Mouse (Mus musculus): ENCODE data around the gene Defb28. TPM values are rescaled to one million over a fixed set of nuclear protein-coding genes. Genes with fewer than 3 reads are reported as not detected.

The Defb28 gene
- polyA plus RNA-seq, 1 experiment from 2014 or later: not detected

GRCm38 (mm10) chr2:152570313-152570712, 52.3 kb downstream of the Defb28 start:
- H3K9me3 ChIP-seq: no peaks in the 10 kb centered on the region
- ATAC-seq (ENCODE audit: borderline replicate concordance, extremely low read depth, low FRiP score, low TSS enrichment): no peak
- H3K9ac ChIP-seq: no peak overlapping the region
- H3K36me3 ChIP-seq: no peaks in the 10 kb centered on the region
- no peaks in the 10 kb centered on the region for H3K27me3 ChIP-seq
- H3K4me1 ChIP-seq: no peaks in the 10 kb centered on the region
- 56% methylated on average over 5 of the region's 6 CpGs for WGBS
- no peak overlapping the region for H3K4me3 ChIP-seq
- H3K27ac ChIP-seq: no peak overlapping the region
- H3K4me2 ChIP-seq: no peak overlapping the region

Other genes starting within 250 kb of the Defb28 start
- 37.3 and 40.3 TPM in 2 replicates for gene Tbc1d20, start 224.4 kb upstream of the Defb28 start, polyA plus RNA-seq (2015; fragmentation: Nextera tagmentation; extraction: Ambion mirVana)
- 89.7 and 94.4 TPM in 2 replicates for gene Rbck1, start 185.6 kb upstream of the Defb28 start, polyA plus RNA-seq (2015; fragmentation: Nextera tagmentation; extraction: Ambion mirVana)
- gene Trib3, start 174.2 kb upstream of the Defb28 start, polyA plus RNA-seq (2015; fragmentation: Nextera tagmentation; extraction: Ambion mirVana): 4.1 and 5.0 TPM in 2 replicates
- 0.14 and 0.36 TPM in 2 replicates for gene Nrsn2, start 141.6 kb upstream of the Defb28 start, polyA plus RNA-seq (2015; fragmentation: Nextera tagmentation; extraction: Ambion mirVana)
- 10.5 and 11.3 TPM in 2 replicates for gene Sox12, start 120.2 kb upstream of the Defb28 start, polyA plus RNA-seq (2015; fragmentation: Nextera tagmentation; extraction: Ambion mirVana)
- 37.7 and 40.5 TPM in 2 replicates for gene Zcchc3, start 103.2 kb upstream of the Defb28 start, polyA plus RNA-seq (2015; fragmentation: Nextera tagmentation; extraction: Ambion mirVana)
- gene 6820408C15Rik, start 102.7 kb upstream of the Defb28 start, polyA plus RNA-seq (2015; fragmentation: Nextera tagmentation; extraction: Ambion mirVana): 3.0 and 3.1 TPM in 2 replicates
- not detected in 2 replicates for gene Defb23, start 53.6 kb upstream of the Defb28 start, polyA plus RNA-seq (2015; fragmentation: Nextera tagmentation; extraction: Ambion mirVana)
- gene Defb20, start 41.2 kb upstream of the Defb28 start, polyA plus RNA-seq (2015; fragmentation: Nextera tagmentation; extraction: Ambion mirVana): not detected in 2 replicates
- gene Defb22, start 28.1 kb upstream of the Defb28 start, polyA plus RNA-seq (2015; fragmentation: Nextera tagmentation; extraction: Ambion mirVana): not detected in 2 replicates
- not detected in 2 replicates for gene Defb26, start 6.6 kb upstream of the Defb28 start, polyA plus RNA-seq (2015; fragmentation: Nextera tagmentation; extraction: Ambion mirVana)
- not detected in 2 replicates for gene Defb29, start 21.8 kb downstream of the Defb28 start, polyA plus RNA-seq (2015; fragmentation: Nextera tagmentation; extraction: Ambion mirVana)
- not detected in 2 replicates for gene Gm17416, start 51.1 kb downstream of the Defb28 start, polyA plus RNA-seq (2015; fragmentation: Nextera tagmentation; extraction: Ambion mirVana)
- gene Defb21, start 54.5 kb downstream of the Defb28 start, polyA plus RNA-seq (2015; fragmentation: Nextera tagmentation; extraction: Ambion mirVana): not detected in 2 replicates
- not detected in 2 replicates for gene Defb19, start 62.1 kb downstream of the Defb28 start, polyA plus RNA-seq (2015; fragmentation: Nextera tagmentation; extraction: Ambion mirVana)
- gene Defb45, start 81.1 kb downstream of the Defb28 start, polyA plus RNA-seq (2015; fragmentation: Nextera tagmentation; extraction: Ambion mirVana): not detected in 2 replicates
- gene Defb36, start 86.1 kb downstream of the Defb28 start, polyA plus RNA-seq (2015; fragmentation: Nextera tagmentation; extraction: Ambion mirVana): not detected in 2 replicates
- gene Defb25, start 104.8 kb downstream of the Defb28 start, polyA plus RNA-seq (2015; fragmentation: Nextera tagmentation; extraction: Ambion mirVana): 1.7 TPM in 1 of 2 replicates, not detected in the other
- 8.0 and 8.5 TPM in 2 replicates for gene Rem1, start 108.7 kb downstream of the Defb28 start, polyA plus RNA-seq (2015; fragmentation: Nextera tagmentation; extraction: Ambion mirVana)
- gene H13, start 151.2 kb downstream of the Defb28 start, polyA plus RNA-seq (2015; fragmentation: Nextera tagmentation; extraction: Ambion mirVana): 97.7 and 104 TPM in 2 replicates
- 27.1 and 28.5 TPM in 2 replicates for gene Mcts2, start 168.8 kb downstream of the Defb28 start, polyA plus RNA-seq (2015; fragmentation: Nextera tagmentation; extraction: Ambion mirVana)
- 134 and 143 TPM in 2 replicates for gene Id1, start 218.0 kb downstream of the Defb28 start, polyA plus RNA-seq (2015; fragmentation: Nextera tagmentation; extraction: Ambion mirVana)
- gene Cox4i2, start 235.9 kb downstream of the Defb28 start, polyA plus RNA-seq (2015; fragmentation: Nextera tagmentation; extraction: Ambion mirVana): 74.8 and 81.0 TPM in 2 replicates